Mouse (Mus musculus): Measurements from ENCODE around the gene Aldoc. TPM values are rescaled to one million over a fixed set of nuclear protein-coding genes. Genes with fewer than 3 reads are reported as not detected.

The Aldoc gene
- polyA plus RNA-seq, 1 experiment from 2014 or later, result 350 TPM

DNA sequence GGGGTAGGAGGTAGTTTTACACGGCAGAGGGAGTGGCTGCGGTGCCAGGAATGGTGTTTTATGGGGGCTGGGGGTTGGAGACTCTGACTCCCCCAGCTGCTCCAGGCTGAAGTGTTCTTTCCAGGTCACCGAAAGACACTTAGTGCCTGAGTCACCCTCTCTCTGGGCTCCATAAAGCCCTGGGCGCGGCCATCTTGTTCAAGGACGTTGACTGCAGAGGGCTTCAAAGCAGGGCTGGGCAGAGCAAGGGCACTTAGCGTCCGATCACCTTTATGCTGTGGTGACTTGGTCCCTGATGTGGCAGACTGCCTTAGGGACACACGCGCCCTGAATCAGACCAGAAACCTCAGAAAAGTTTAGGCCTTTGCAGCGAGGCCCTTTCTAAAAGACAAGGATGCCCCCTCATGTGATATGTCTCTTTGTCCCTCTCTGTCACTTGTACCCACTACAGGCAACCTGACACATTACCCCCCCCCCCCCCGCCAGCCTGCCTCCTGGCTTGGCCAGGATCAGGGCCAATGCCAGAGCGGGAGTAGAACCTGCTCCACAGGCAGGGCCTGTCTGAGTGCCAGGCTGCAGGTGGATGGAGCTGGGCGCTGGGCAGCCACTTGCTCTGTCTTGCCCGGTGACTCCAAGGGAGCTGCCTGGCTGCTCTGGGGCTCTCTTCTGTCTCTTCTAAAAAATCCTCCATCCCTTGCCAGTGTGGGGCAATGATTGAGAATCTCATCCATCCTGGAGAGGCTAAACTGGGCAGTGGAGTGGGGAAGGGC lies 44.9 kb downstream of the Aldoc start:
- WGBS, result 90% methylated on average over 15 of the region's 15 CpGs
- Histone ChIP-seq H3K27ac (ENCODE audit: low read depth, low read length) (no peak overlapping the region), H3K9ac (replicated peaks; ENCODE audit: low read depth, low read length) (no peak overlapping the region), H3K36me3 (ENCODE audit: control insufficient read depth, insufficient read depth, low read length) (no peaks in the 10 kb centered on the region), H3K9me3 (ENCODE audit: control insufficient read depth, low read length) (no peaks in the 10 kb centered on the region), H3K4me2 (ENCODE audit: low read depth, low read length) (no peak overlapping the region), H3K27me3 (ENCODE audit: control insufficient read depth, insufficient read depth, low read length) (no peaks in the 10 kb centered on the region), H3K4me3 (ENCODE audit: low read depth, low read length) (no peak overlapping the region), H3K4me1 (ENCODE audit: control insufficient read depth, insufficient read depth, low read length) (no peaks in the 10 kb centered on the region)
- ATAC-seq (ENCODE audit: low read depth), result no peak

DNA sequence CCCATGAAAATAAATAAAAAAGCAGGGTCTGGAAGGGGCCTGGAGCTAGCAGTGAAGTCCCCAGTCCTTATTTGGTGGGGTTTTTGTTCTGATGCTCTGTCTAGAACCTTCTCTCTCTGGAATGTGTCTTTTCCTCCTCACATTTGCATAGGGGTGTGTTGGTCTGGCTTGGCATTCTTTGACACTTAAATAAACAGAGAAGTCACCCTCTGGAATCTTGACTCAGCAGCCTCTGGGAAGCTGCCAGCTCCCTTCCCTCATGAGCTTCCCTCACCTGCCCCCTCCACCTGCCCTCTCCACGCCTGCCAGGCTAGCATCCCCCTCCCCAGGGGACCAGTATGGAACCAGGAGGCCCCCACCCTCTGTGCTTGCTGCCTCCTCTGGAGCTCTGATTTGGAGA lies 47.6 kb downstream of the Aldoc start:
- no peak overlapping the region for H3K27ac ChIP-seq (ENCODE audit: low read depth, low read length)
- no peaks in the 10 kb centered on the region for H3K4me1 ChIP-seq (ENCODE audit: control insufficient read depth, insufficient read depth, low read length)
- no peak for ATAC-seq (ENCODE audit: low read depth)
- H3K4me2 ChIP-seq (ENCODE audit: low read depth, low read length), result no peak overlapping the region
- no peak overlapping the region for H3K4me3 ChIP-seq (ENCODE audit: low read depth, low read length)
- H3K9me3 ChIP-seq (ENCODE audit: control insufficient read depth, low read length), result no peaks in the 10 kb centered on the region
- H3K9ac ChIP-seq (replicated peaks; ENCODE audit: low read depth, low read length), result no peak overlapping the region
- 57% methylated on average over 1 of the region's 1 CpGs for WGBS
- H3K27me3 ChIP-seq (ENCODE audit: control insufficient read depth, insufficient read depth, low read length), result no peaks in the 10 kb centered on the region
- H3K36me3 ChIP-seq (ENCODE audit: control insufficient read depth, insufficient read depth, low read length), result no peaks in the 10 kb centered on the region

DNA sequence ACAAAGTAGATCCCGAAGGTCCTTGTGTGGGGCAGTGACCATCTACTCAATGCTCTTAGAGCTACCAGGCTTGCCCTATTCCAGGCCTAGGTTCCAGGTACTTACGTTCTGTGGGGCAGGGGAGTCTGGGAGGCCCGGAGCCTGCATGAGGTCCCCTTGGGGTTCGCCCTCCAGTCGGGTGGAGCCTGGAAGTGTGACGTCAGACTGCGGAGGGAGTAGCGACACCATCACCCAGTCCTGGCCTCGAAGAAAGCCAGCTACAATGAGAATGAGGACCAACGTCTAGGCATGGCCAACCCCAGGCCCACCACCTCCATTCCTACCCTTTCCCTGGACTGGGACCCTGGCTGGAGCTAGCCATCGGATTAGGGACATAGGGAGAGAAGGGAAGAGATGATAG lies 48.9 kb downstream of the Aldoc start:
- H3K4me2 ChIP-seq (ENCODE audit: low read depth, low read length), result no peak overlapping the region
- ATAC-seq (ENCODE audit: low read depth), result no peak
- no peaks in the 10 kb centered on the region for H3K9me3 ChIP-seq (ENCODE audit: control insufficient read depth, low read length)
- H3K36me3 ChIP-seq (ENCODE audit: control insufficient read depth, insufficient read depth, low read length), result no peaks in the 10 kb centered on the region
- 93% methylated on average over 11 of the region's 11 CpGs for WGBS
- H3K4me3 ChIP-seq (ENCODE audit: low read depth, low read length), result no peak overlapping the region
- H3K27me3 ChIP-seq (ENCODE audit: control insufficient read depth, insufficient read depth, low read length), result no peaks in the 10 kb centered on the region
- H3K4me1 ChIP-seq (ENCODE audit: control insufficient read depth, insufficient read depth, low read length), result no peaks in the 10 kb centered on the region
- H3K27ac ChIP-seq (ENCODE audit: low read depth, low read length), result no peak overlapping the region
- H3K9ac ChIP-seq (replicated peaks; ENCODE audit: low read depth, low read length), result no peak overlapping the region

DNA sequence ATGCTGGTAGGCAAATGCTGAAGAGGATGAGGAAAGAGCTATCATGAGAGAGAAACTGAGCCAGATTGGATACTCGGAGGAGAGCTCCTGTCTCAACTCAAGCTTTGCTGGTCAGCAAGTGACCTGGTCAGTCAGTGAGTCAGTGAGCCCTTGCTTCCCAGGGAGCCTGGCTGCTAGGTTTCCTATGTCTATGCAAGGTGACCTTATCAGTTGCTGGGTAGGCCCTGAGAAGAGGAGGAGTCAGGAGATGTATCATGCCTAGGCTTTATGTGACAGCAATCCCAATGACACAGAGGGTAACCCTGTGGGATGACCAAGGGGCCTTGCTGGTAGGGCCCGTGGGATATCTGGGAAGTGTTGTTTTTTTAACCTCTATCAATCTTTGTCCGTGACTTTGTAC lies 49.4 kb downstream of the Aldoc start:
- Histone ChIP-seq H3K4me1 (ENCODE audit: control insufficient read depth, insufficient read depth, low read length) (no peaks in the 10 kb centered on the region), H3K36me3 (ENCODE audit: control insufficient read depth, insufficient read depth, low read length) (no peaks in the 10 kb centered on the region), H3K4me2 (ENCODE audit: low read depth, low read length) (no peak overlapping the region), H3K27ac (ENCODE audit: low read depth, low read length) (no peak overlapping the region), H3K27me3 (ENCODE audit: control insufficient read depth, insufficient read depth, low read length) (no peaks in the 10 kb centered on the region), H3K9ac (replicated peaks; ENCODE audit: low read depth, low read length) (no peak overlapping the region), H3K9me3 (ENCODE audit: control insufficient read depth, low read length) (no peaks in the 10 kb centered on the region), H3K4me3 (ENCODE audit: low read depth, low read length) (no peak overlapping the region)
- ATAC-seq (ENCODE audit: low read depth), result no peak
- WGBS, result 87% methylated on average over 3 of the region's 3 CpGs

DNA sequence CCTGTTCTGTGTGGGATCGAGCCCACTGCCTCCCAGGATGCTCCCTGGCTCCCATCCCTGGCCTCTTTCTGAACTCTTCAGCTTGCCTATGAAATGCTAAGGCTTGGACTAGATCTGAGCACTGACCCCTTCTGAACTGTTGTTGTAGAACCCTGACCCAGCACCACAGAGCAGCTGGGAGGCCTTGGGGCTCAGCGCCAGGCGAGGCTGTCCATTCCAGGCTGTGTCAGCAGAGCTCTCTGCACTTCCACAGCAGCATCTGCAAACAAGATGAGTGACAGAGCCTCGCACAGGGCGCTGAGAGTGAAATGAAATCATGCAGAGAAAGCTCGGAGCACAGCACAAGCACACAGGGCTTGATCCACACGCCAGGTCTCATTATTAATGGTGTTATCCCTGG lies 49.8 kb downstream of the Aldoc start:
- Histone ChIP-seq H3K27me3 (ENCODE audit: control insufficient read depth, insufficient read depth, low read length) (no peaks in the 10 kb centered on the region), H3K9me3 (ENCODE audit: control insufficient read depth, low read length) (no peaks in the 10 kb centered on the region), H3K9ac (replicated peaks; ENCODE audit: low read depth, low read length) (no peak overlapping the region), H3K36me3 (ENCODE audit: control insufficient read depth, insufficient read depth, low read length) (no peaks in the 10 kb centered on the region), H3K27ac (ENCODE audit: low read depth, low read length) (no peak overlapping the region), H3K4me1 (ENCODE audit: control insufficient read depth, insufficient read depth, low read length) (no peaks in the 10 kb centered on the region), H3K4me2 (ENCODE audit: low read depth, low read length) (no peak overlapping the region), H3K4me3 (ENCODE audit: low read depth, low read length) (no peak overlapping the region)
- WGBS, result 72% methylated on average over 7 of the region's 7 CpGs
- ATAC-seq (ENCODE audit: low read depth), result no peak

DNA sequence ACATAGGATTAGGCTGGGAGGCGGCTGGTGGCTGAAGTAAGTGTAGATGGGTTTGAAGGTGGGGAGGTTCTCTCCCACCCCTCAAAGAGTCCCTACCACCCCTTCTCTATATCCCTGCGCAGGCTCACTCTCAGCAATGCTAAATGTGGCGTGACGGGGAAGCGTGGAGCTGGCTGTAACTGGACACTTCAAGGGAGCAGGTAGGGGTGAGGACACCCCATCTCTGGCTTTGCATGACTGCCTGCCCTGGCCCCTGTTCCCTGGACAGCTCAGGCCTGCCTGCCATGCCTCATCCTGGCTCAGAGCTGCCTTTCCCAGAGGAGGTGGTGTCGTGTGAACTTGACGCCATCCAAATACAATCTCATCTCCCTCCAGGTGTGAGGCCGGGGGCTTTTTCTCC lies 51.4 kb downstream of the Aldoc start:
- H3K4me2 ChIP-seq (ENCODE audit: low read depth, low read length), result no peak overlapping the region
- no peaks in the 10 kb centered on the region for H3K27me3 ChIP-seq (ENCODE audit: control insufficient read depth, insufficient read depth, low read length)
- H3K4me1 ChIP-seq (ENCODE audit: control insufficient read depth, insufficient read depth, low read length), result no peaks in the 10 kb centered on the region
- no peaks in the 10 kb centered on the region for H3K36me3 ChIP-seq (ENCODE audit: control insufficient read depth, insufficient read depth, low read length)
- 81% methylated on average over 8 of the region's 8 CpGs for WGBS
- no peak overlapping the region for H3K9ac ChIP-seq (replicated peaks; ENCODE audit: low read depth, low read length)
- H3K27ac ChIP-seq (ENCODE audit: low read depth, low read length), result no peak overlapping the region
- no peak for ATAC-seq (ENCODE audit: low read depth)
- no peak overlapping the region for H3K4me3 ChIP-seq (ENCODE audit: low read depth, low read length)
- H3K9me3 ChIP-seq (ENCODE audit: control insufficient read depth, low read length), result no peaks in the 10 kb centered on the region

Other genes with a start within 250 kb of the Aldoc start
- gene Eral1, start 242.6 kb upstream of the Aldoc start, polyA plus RNA-seq (2014; fragmentation: Nextera tagmentation; extraction: Ambion mirVana), result 30.4 and 33.6 TPM in 2 replicates
- 29.3 and 35.6 TPM in 2 replicates for gene Fam222b, start 228.3 kb upstream of the Aldoc start, polyA plus RNA-seq (2014; fragmentation: Nextera tagmentation; extraction: Ambion mirVana)
- 56.5 and 77.9 TPM in 2 replicates for gene Traf4, start 157.4 kb upstream of the Aldoc start, polyA plus RNA-seq (2014; fragmentation: Nextera tagmentation; extraction: Ambion mirVana)
- 3.9 and 6.1 TPM in 2 replicates for gene Nek8, start 146.3 kb upstream of the Aldoc start, polyA plus RNA-seq (2014; fragmentation: Nextera tagmentation; extraction: Ambion mirVana)
- gene Tlcd1, start 146.3 kb upstream of the Aldoc start, polyA plus RNA-seq (2014; fragmentation: Nextera tagmentation; extraction: Ambion mirVana), result 14.6 and 16.7 TPM in 2 replicates
- gene Rpl23a, start 139.4 kb upstream of the Aldoc start, polyA plus RNA-seq (2014; fragmentation: Nextera tagmentation; extraction: Ambion mirVana), result 906 and 951 TPM in 2 replicates
- gene Rab34, start 134.5 kb upstream of the Aldoc start, polyA plus RNA-seq (2014; fragmentation: Nextera tagmentation; extraction: Ambion mirVana), result 61.5 and 63.9 TPM in 2 replicates
- 2.8 and 3.5 TPM in 2 replicates for gene Proca1, start 129.6 kb upstream of the Aldoc start, polyA plus RNA-seq (2014; fragmentation: Nextera tagmentation; extraction: Ambion mirVana)
- 98.1 and 107 TPM in 2 replicates for gene Sdf2, start 77.2 kb upstream of the Aldoc start, polyA plus RNA-seq (2014; fragmentation: Nextera tagmentation; extraction: Ambion mirVana)
- 22.3 and 32.0 TPM in 2 replicates for gene Supt6, start 77.0 kb upstream of the Aldoc start, polyA plus RNA-seq (2014; fragmentation: Nextera tagmentation; extraction: Ambion mirVana)
- gene 2610507B11Rik, start 61.2 kb upstream of the Aldoc start, polyA plus RNA-seq (2014; fragmentation: Nextera tagmentation; extraction: Ambion mirVana), result 63.2 and 73.7 TPM in 2 replicates
- gene BC030499, start 32.1 kb upstream of the Aldoc start, polyA plus RNA-seq (2014; fragmentation: Nextera tagmentation; extraction: Ambion mirVana), result 0.08 and 0.30 TPM in 2 replicates
- gene Spag5, start 21.4 kb upstream of the Aldoc start, polyA plus RNA-seq (2014; fragmentation: Nextera tagmentation; extraction: Ambion mirVana), result 3.4 and 3.5 TPM in 2 replicates
- 71.4 and 80.0 TPM in 2 replicates for gene Pigs, start 5.4 kb downstream of the Aldoc start, polyA plus RNA-seq (2014; fragmentation: Nextera tagmentation; extraction: Ambion mirVana)
- gene Unc119, start 20.5 kb downstream of the Aldoc start, polyA plus RNA-seq (2014; fragmentation: Nextera tagmentation; extraction: Ambion mirVana), result 74.8 and 91.5 TPM in 2 replicates
- not detected in 2 replicates for gene Foxn1, start 63.6 kb downstream of the Aldoc start, polyA plus RNA-seq (2014; fragmentation: Nextera tagmentation; extraction: Ambion mirVana)
- not detected in 2 replicates for gene Slc13a2, start 99.2 kb downstream of the Aldoc start, polyA plus RNA-seq (2014; fragmentation: Nextera tagmentation; extraction: Ambion mirVana)
- gene Slc46a1, start 142.7 kb downstream of the Aldoc start, polyA plus RNA-seq (2014; fragmentation: Nextera tagmentation; extraction: Ambion mirVana), result 26.1 and 27.6 TPM in 2 replicates
- gene Sarm1, start 174.8 kb downstream of the Aldoc start, polyA plus RNA-seq (2014; fragmentation: Nextera tagmentation; extraction: Ambion mirVana), result 54.3 and 56.1 TPM in 2 replicates
- 91.3 and 227 TPM in 2 replicates for gene Vtn, start 176.1 kb downstream of the Aldoc start, polyA plus RNA-seq (2014; fragmentation: Nextera tagmentation; extraction: Ambion mirVana)
- gene Sebox, start 180.5 kb downstream of the Aldoc start, polyA plus RNA-seq (2014; fragmentation: Nextera tagmentation; extraction: Ambion mirVana), result not detected in 2 replicates
- gene Tmem199, start 189.2 kb downstream of the Aldoc start, polyA plus RNA-seq (2014; fragmentation: Nextera tagmentation; extraction: Ambion mirVana), result 104 and 108 TPM in 2 replicates
- 169 and 191 TPM in 2 replicates for gene Poldip2, start 189.2 kb downstream of the Aldoc start, polyA plus RNA-seq (2014; fragmentation: Nextera tagmentation; extraction: Ambion mirVana)
- 49.3 and 55.0 TPM in 2 replicates for gene Tnfaip1, start 213.4 kb downstream of the Aldoc start, polyA plus RNA-seq (2014; fragmentation: Nextera tagmentation; extraction: Ambion mirVana)
- gene Ift20, start 213.4 kb downstream of the Aldoc start, polyA plus RNA-seq (2014; fragmentation: Nextera tagmentation; extraction: Ambion mirVana), result 122 and 124 TPM in 2 replicates
- 38.0 and 43.0 TPM in 2 replicates for gene Tmem97, start 227.8 kb downstream of the Aldoc start, polyA plus RNA-seq (2014; fragmentation: Nextera tagmentation; extraction: Ambion mirVana)

Data from neural tube, embryonic 14.5 days (tissue).